Comparison of ENCODE assay signal across 8 mouse cellular contexts in genomic region chr19:38054720-38055192, GRCm38 (mm10). TPM values are rescaled to one million over a fixed set of nuclear protein-coding genes. Genes with fewer than 3 reads are reported as not detected.
DNase-seq lines count a peak whose midpoint lies in the region; ATAC-seq and TF ChIP-seq lines count a peak whose summit lies in the region.

TSS of gene Cep55 (plus strand) at chr19:38055011.

- no peaks in the 10 kb centered on the region for H3K9me3 ChIP-seq in MEL (replicated peaks; ENCODE audit: insufficient read depth, low read length)

- H3K27me3 ChIP-seq in MEL (ENCODE audit: control insufficient read depth in 1 of 2, insufficient read depth in 2 of 2, low read length in 2 of 2): no peaks in the 10 kb centered on the region
- no peaks in the 10 kb centered on the region for H3K27me3 ChIP-seq in cerebellum, adult 2 months (ENCODE audit: control insufficient read depth, insufficient read depth, low read length)

- H3K36me3 ChIP-seq in MEL (ENCODE audit: control insufficient read depth in 1 of 2, insufficient read depth in 2 of 2, low read length in 2 of 2): peaks cover 2 to 11% of the 10 kb centered on the region in 2 experiments

- under 1% methylated on average over 35 of the region's 36 CpGs for WGBS in cerebellum, adult 2 months

- peaks cover 6% of the 10 kb centered on the region for H3K79me2 ChIP-seq in MEL (ENCODE audit: control insufficient read depth, insufficient read depth, low read length, poor library complexity)

- TF ChIP-seq CTCF in MEL (IDR thresholded peaks at IDR 0.05 in 2 of 3, conservative IDR thresholded peaks at IDR 0.05 in 1 of 3; ENCODE audit: control insufficient read depth in 1 of 3, insufficient read depth in 1 of 3, low read depth in 2 of 3, low read length in 3 of 3, poor library complexity in 1 of 3, severe bottlenecking in 1 of 3): no peak
- TF ChIP-seq CTCF in cerebellum, adult 2 months (IDR thresholded peaks at IDR 0.05; ENCODE audit: borderline replicate concordance, insufficient read depth, low read depth, low read length): no peak

- peaks cover 4 to 5% of the 10 kb centered on the region in 2 experiments; a peak in 3 of 4 replicates for H3K4me1 ChIP-seq in MEL (ENCODE audit: control insufficient read depth in 1 of 2, insufficient read depth in 2 of 2, low read length in 2 of 2)
- H3K4me1 ChIP-seq in cerebellum, adult 2 months (ENCODE audit: control insufficient read depth, insufficient read depth, low read length): no peaks in the 10 kb centered on the region

- TF ChIP-seq RAD21 in MEL (IDR thresholded peaks at IDR 0.05; ENCODE audit: low read depth, low read length): no peak

- peak within 1 kb of the TSS; percentile 94 to 99 for H3K4me3 ChIP-seq in MEL (ENCODE audit: control insufficient read depth in 1 of 2, insufficient read depth in 1 of 2, low read depth in 2 of 2, low read length in 2 of 2)
- H3K4me3 ChIP-seq in cerebellum, adult 2 months (replicated peaks; ENCODE audit: insufficient read depth, low read depth, low read length): peak within 1 kb of the TSS; percentile 80

- TF ChIP-seq EP300 in MEL (IDR thresholded peaks at IDR 0.05; ENCODE audit: low read depth in 1 of 2, low read length in 2 of 2): no peak; a peak in 1 of 4 replicates

- peak; percentile 91 to 95 for ATAC-seq in hematopoietic stem cell, adult 5-6 weeks (replicated peaks in 1 of 2; ENCODE audit: insufficient read depth in 1 of 2, low FRiP score in 2 of 2, low TSS enrichment in 1 of 2, low read depth in 1 of 2, poor library complexity in 2 of 2, severe bottlenecking in 2 of 2)

- peak within 1 kb of the TSS; percentile 72 for H3K27ac ChIP-seq in MEL (ENCODE audit: control insufficient read depth, low read depth, low read length)
- H3K27ac ChIP-seq in cerebellum, adult 2 months (ENCODE audit: insufficient read depth, low read length): no peak within 1 kb of the TSS

- TF ChIP-seq POLR2A in MEL (IDR thresholded peaks at IDR 0.05; ENCODE audit: control insufficient read depth in 1 of 2, insufficient read depth in 1 of 2, low read depth in 1 of 2, low read length in 2 of 2, poor library complexity in 1 of 2): peak; percentile 62 to 83; a peak in 2 of 4 replicates
- TF ChIP-seq POLR2A in cerebellum, adult 2 months (IDR thresholded peaks at IDR 0.05; ENCODE audit: borderline replicate concordance, insufficient read depth, low read length): no peak

- peak within 1 kb of the TSS; percentile 94 for H3K9ac ChIP-seq in MEL (ENCODE audit: control insufficient read depth, low read depth, low read length, poor library complexity, severe bottlenecking)

- peak; percentile 98 for DNase-seq in MEL (ENCODE audit: low read depth, low spot score)
- peak; percentile 94 for DNase-seq in cerebellum, adult 2 months
- DNase-seq in forelimb bud, embryonic 11.5 days (ENCODE audit: low read depth, low spot score): peak; percentile 98
- DNase-seq in layer of hippocampus, adult 9-10 months (ENCODE audit: low spot score): peak; percentile 83
- DNase-seq in lung, postnatal 10 days: peak; percentile 98
- DNase-seq in ovary, postnatal 36 days (ENCODE audit: low spot score): peak; percentile 95
- peak; percentile 97 for DNase-seq in thymus, postnatal 25 days

TF ChIP-seq in MEL, 35 proteins besides CTCF, POLR2A, EP300 and RAD21:
- TF ChIP-seq TAL1 (IDR thresholded peaks at IDR 0.05; ENCODE audit: low read length): no peak
- 0 out of 2 replicates have a peak, but pooled peaks have one; percentile 24 for TF ChIP-seq POLR2AphosphoS5 (IDR thresholded peaks at IDR 0.05; ENCODE audit: borderline replicate concordance, low read depth, low read length)
- peak; percentile 95 for TF ChIP-seq RCOR1 (IDR thresholded peaks at IDR 0.05; ENCODE audit: low read depth, low read length)
- TF ChIP-seq TCF12 (IDR thresholded peaks at IDR 0.05; ENCODE audit: low read depth, low read length): peak; percentile 54; the same call in 1 of the 2 replicates
- no peak for TF ChIP-seq GABPA (IDR thresholded peaks at IDR 0.05; ENCODE audit: low read depth, low read length)
- no peak for TF ChIP-seq MAFK (IDR thresholded peaks at IDR 0.05; ENCODE audit: borderline replicate concordance, low read depth, low read length)
- 0 out of 2 replicates have a peak, but pooled peaks have one; percentile 2 for TF ChIP-seq MAX (IDR thresholded peaks at IDR 0.05; ENCODE audit: low read length)
- 0 out of 2 replicates have a peak, but pooled peaks have one; percentile 16 for TF ChIP-seq MYB (IDR thresholded peaks at IDR 0.05; ENCODE audit: low read depth, low read length)
- no peak for TF ChIP-seq MYC (IDR thresholded peaks at IDR 0.05; ENCODE audit: low read depth, low read length)
- peak; percentile 61; the same call in 1 of the 2 replicates for TF ChIP-seq POLR2AphosphoS2 (IDR thresholded peaks at IDR 0.05; ENCODE audit: low read length)
- peak; percentile 91 for TF ChIP-seq ELF1 (IDR thresholded peaks at IDR 0.05; ENCODE audit: low read depth, low read length)
- 0 out of 2 replicates have a peak, but pooled peaks have one; percentile 47 for TF ChIP-seq TBP (IDR thresholded peaks at IDR 0.05; ENCODE audit: low read depth, low read length)
- TF ChIP-seq CHD1 (IDR thresholded peaks at IDR 0.05; ENCODE audit: low read depth, low read length): 0 out of 2 replicates have a peak, but pooled peaks have one; percentile 7
- 0 out of 2 replicates have a peak, but pooled peaks have one; percentile 17 for TF ChIP-seq ETS1 (IDR thresholded peaks at IDR 0.05; ENCODE audit: low read depth, low read length)
- peak; percentile 78 for TF ChIP-seq NELFE (IDR thresholded peaks at IDR 0.05; ENCODE audit: low read depth, low read length)
- TF ChIP-seq MAZ (IDR thresholded peaks at IDR 0.05; ENCODE audit: low read depth, low read length): no peak
- no peak for TF ChIP-seq ZKSCAN1 (IDR thresholded peaks at IDR 0.05; ENCODE audit: low read depth, low read length)
- peak; percentile 86 for TF ChIP-seq SIN3A (IDR thresholded peaks at IDR 0.05; ENCODE audit: low read length)
- TF ChIP-seq ZMIZ1 (IDR thresholded peaks at IDR 0.05; ENCODE audit: low read depth, low read length): peak; percentile 34; the same call in 1 of the 2 replicates
- TF ChIP-seq MXI1 (IDR thresholded peaks at IDR 0.05; ENCODE audit: low read depth, low read length): peak; percentile 63
- TF ChIP-seq CHD2 (IDR thresholded peaks at IDR 0.05; ENCODE audit: low read length): no peak
- peak; percentile 76 for TF ChIP-seq HCFC1 (IDR thresholded peaks at IDR 0.05; ENCODE audit: low read depth, low read length)
- TF ChIP-seq JUND (IDR thresholded peaks at IDR 0.05; ENCODE audit: low read depth, low read length): no peak
TF ChIP-seq in MEL: peak in this region for 15.

RNA-seq across cellular contexts. Expression of gene Cep55, which starts in this region (rescaled TPM):
- total RNA-seq in MEL (2012; rRNA removed): 11.1 and 14.4 TPM in 2 replicates
- polyA plus RNA-seq in MEL (2012; ENCODE audit: insufficient read depth in 1 of 2, insufficient read length in 2 of 2, low read depth in 1 of 2, low replicate concordance in 2 of 2, missing spikeins in 1 of 2): 10 to 100 TPM in 1 of 2 experiments, not detected in 1; 17.1 TPM
- polyA plus RNA-seq in cerebellum, adult 2 months (2012; rRNA removed): 0.16 and 0.18 TPM in 2 replicates
- total RNA-seq in hematopoietic stem cell, adult 5-6 weeks (2017): 49.6 and 54.0 TPM in 2 replicates

Comparison
In these comparisons a context has a peak if more than half of its experiments do, and no peak if none do; other contexts are left out.
1. Peak in DNase-seq and H3K4me3 ChIP-seq in cerebellum, adult 2 months; RNA of the gene not detected or under 1 TPM.